Mouse (Mus musculus) MEL (cell line): ENCODE measurements around the gene Tubgcp4. TPM values are rescaled to one million over a fixed set of nuclear protein-coding genes. Genes with fewer than 3 reads are reported as not detected.

Experiments used
- DNase-seq: peaks from one replicate; pipeline ENCODE4 v3.0.0; 2011; ENCODE audit warnings: low read depth, low spot score
- H3K27ac ChIP-seq: 2 replicates; pipeline ENCODE4 v1.5.1; 2012; ENCODE audit warnings: low read depth, mild to moderate bottlenecking, control low read depth, low read length, moderate library complexity; ENCODE audit not compliant: control insufficient read depth
- H3K27me3 ChIP-seq, 2 experiments: fragments of 150-350 bp in 1 of 2; sonication (generic) in 1 of 2; 2 replicates each; pipeline ENCODE4 v1.6.1; 2012; ENCODE audit warnings: low read length in 2 of 2, mild to moderate bottlenecking in 2 of 2, improper control_type of control experiment in 1 of 2, moderate library complexity in 1 of 2; ENCODE audit not compliant: insufficient read depth in 2 of 2, control insufficient read depth in 1 of 2
- H3K36me3 ChIP-seq, 2 experiments: 2 replicates each; pipeline ENCODE4 v1.6.1; 2012 to 2014; ENCODE audit warnings: low read length in 2 of 2, improper control_type of control experiment in 1 of 2, inconsistent platforms in 1 of 2, mild to moderate bottlenecking in 1 of 2; ENCODE audit not compliant: insufficient read depth in 2 of 2, control insufficient read depth in 1 of 2
- H3K4me1 ChIP-seq, 2 experiments: fragments of 150-350 bp in 1 of 2; sonication (generic) in 1 of 2; 2 replicates each; pipeline ENCODE4 v1.6.1; 2012; ENCODE audit warnings: low read length in 2 of 2, improper control_type of control experiment in 1 of 2, mild to moderate bottlenecking in 1 of 2; ENCODE audit not compliant: insufficient read depth in 2 of 2, control insufficient read depth in 1 of 2
- H3K4me3 ChIP-seq, 2 experiments: fragments of 150-350 bp in 1 of 2; sonication (generic) in 1 of 2; 2 replicates each; pipeline ENCODE4 v1.5.1; 2012; ENCODE audit warnings: low read depth in 2 of 2, low read length in 2 of 2, mild to moderate bottlenecking in 2 of 2, moderate library complexity in 2 of 2, control low read depth in 1 of 2, improper control_type of control experiment in 1 of 2; ENCODE audit not compliant: control insufficient read depth in 1 of 2, insufficient read depth in 1 of 2
- H3K79me2 ChIP-seq: 2 replicates; pipeline ENCODE4 v1.6.1; 2012; ENCODE audit warnings: mild to moderate bottlenecking, low read length, moderate library complexity; ENCODE audit not compliant: control insufficient read depth, poor library complexity, insufficient read depth
- H3K9ac ChIP-seq: 2 replicates; pipeline ENCODE4 v1.6.1; 2012; ENCODE audit warnings: low read depth, mild to moderate bottlenecking, control low read depth, low read length, moderate library complexity; ENCODE audit not compliant: control insufficient read depth, poor library complexity, severe bottlenecking
- H3K9me3 ChIP-seq: fragments of 150-350 bp; sonication (generic); replicated peaks from 2 replicates; pipeline ENCODE4 v1.6.1; 2012; ENCODE audit warnings: mild to moderate bottlenecking, low read length, improper control_type of control experiment, moderate library complexity; ENCODE audit not compliant: insufficient read depth
- BHLHE40 ChIP-seq: IDR thresholded peaks from 2 replicates; pipeline ENCODE4 v1.6.1; 2012; ENCODE audit warnings: low read depth, mild to moderate bottlenecking, inconsistent platforms, low read length, improper control_type of control experiment, borderline replicate concordance
- CHD1 ChIP-seq: IDR thresholded peaks from 2 replicates; pipeline ENCODE4 v1.6.1; 2012; ENCODE audit warnings: low read depth, mild to moderate bottlenecking, inconsistent platforms, low read length, improper control_type of control experiment
- CTCF ChIP-seq, 3 experiments: IDR thresholded peaks in 2 of 3; conservative IDR thresholded peaks in 1 of 3; 2 replicates each; pipeline ENCODE4 v1.5.1; 2011 to 2012; ENCODE audit warnings: low read length in 3 of 3, low read depth in 2 of 3, mild to moderate bottlenecking in 2 of 3, improper control_type of control experiment in 1 of 3, inconsistent platforms in 1 of 3, mixed read lengths in 1 of 3, moderate library complexity in 1 of 3; ENCODE audit not compliant: control insufficient read depth in 1 of 3, insufficient read depth in 1 of 3, poor library complexity in 1 of 3, severe bottlenecking in 1 of 3
- ETS1 ChIP-seq: IDR thresholded peaks from 2 replicates; pipeline ENCODE4 v1.6.1; 2012; ENCODE audit warnings: low read depth, mild to moderate bottlenecking, inconsistent platforms, low read length, improper control_type of control experiment, moderate library complexity
- GABPA ChIP-seq: IDR thresholded peaks from 2 replicates; pipeline ENCODE4 v1.6.1; 2012; ENCODE audit warnings: low read depth, mild to moderate bottlenecking, inconsistent platforms, low read length, improper control_type of control experiment, moderate library complexity
- GATA1 ChIP-seq: IDR thresholded peaks from 2 replicates; pipeline ENCODE4 v1.6.1; 2011; ENCODE audit warnings: low read depth, low read length, improper control_type of control experiment
- JUND ChIP-seq: IDR thresholded peaks from 2 replicates; pipeline ENCODE4 v1.6.1; 2011; ENCODE audit warnings: low read depth, mild to moderate bottlenecking, improper control_type of control experiment, low read length
- MAFK ChIP-seq: IDR thresholded peaks from 2 replicates; pipeline ENCODE4 v1.6.1; 2011; ENCODE audit warnings: low read depth, mild to moderate bottlenecking, low read length, improper control_type of control experiment, borderline replicate concordance
- MAZ ChIP-seq: IDR thresholded peaks from 2 replicates; pipeline ENCODE4 v1.6.1; 2012; ENCODE audit warnings: low read depth, mild to moderate bottlenecking, inconsistent platforms, low read length, improper control_type of control experiment
- MXI1 ChIP-seq: IDR thresholded peaks from 2 replicates; pipeline ENCODE4 v1.6.1; 2011; ENCODE audit warnings: mild to moderate bottlenecking, low read depth, low read length, improper control_type of control experiment
- MYB ChIP-seq: IDR thresholded peaks from 2 replicates; pipeline ENCODE4 v1.6.1; 2011; ENCODE audit warnings: mild to moderate bottlenecking, low read depth, low read length, improper control_type of control experiment
- NRF1 ChIP-seq: IDR thresholded peaks from 2 replicates; pipeline ENCODE4 v1.6.1; 2014; ENCODE audit warnings: low read depth, mild to moderate bottlenecking, inconsistent platforms, low read length, improper control_type of control experiment, moderate library complexity; ENCODE audit not compliant: poor library complexity, insufficient read depth, severe bottlenecking
- RAD21 ChIP-seq: IDR thresholded peaks from 2 replicates; pipeline ENCODE4 v1.6.1; 2011; ENCODE audit warnings: mild to moderate bottlenecking, low read depth, low read length, improper control_type of control experiment
- SIN3A ChIP-seq: IDR thresholded peaks from 2 replicates; pipeline ENCODE4 v1.6.1; 2012; ENCODE audit warnings: low read length, improper control_type of control experiment, inconsistent platforms
- SMC3 ChIP-seq: IDR thresholded peaks from 2 replicates; pipeline ENCODE4 v1.6.1; 2011; ENCODE audit warnings: low read depth, low read length, improper control_type of control experiment
- TBP ChIP-seq: IDR thresholded peaks from 2 replicates; pipeline ENCODE4 v1.8.0; 2011; ENCODE audit warnings: low read depth, low read length, improper control_type of control experiment
- UBTF ChIP-seq: IDR thresholded peaks from 2 replicates; pipeline ENCODE4 v1.6.1; 2012; ENCODE audit warnings: low read depth, mild to moderate bottlenecking, inconsistent platforms, low read length, improper control_type of control experiment, moderate library complexity, borderline replicate concordance; ENCODE audit not compliant: insufficient read depth
- USF1 ChIP-seq: IDR thresholded peaks from 2 replicates; pipeline ENCODE4 v1.6.1; 2014; ENCODE audit warnings: low read depth, mild to moderate bottlenecking, inconsistent platforms, low read length, improper control_type of control experiment, moderate library complexity
- USF2 ChIP-seq, 2 experiments: IDR thresholded peaks; 2 replicates each; pipeline ENCODE4 v1.6.1; 2011 to 2012; ENCODE audit warnings: improper control_type of control experiment in 2 of 2, low read length in 2 of 2, borderline replicate concordance in 1 of 2, inconsistent platforms in 1 of 2, low read depth in 1 of 2, mild to moderate bottlenecking in 1 of 2; ENCODE audit not compliant: insufficient read depth in 1 of 2
- ZC3H11A ChIP-seq: IDR thresholded peaks from 2 replicates; pipeline ENCODE4 v1.6.1; 2012; ENCODE audit warnings: low read depth, mild to moderate bottlenecking, inconsistent platforms, low read length, improper control_type of control experiment
- ZNF384 ChIP-seq: IDR thresholded peaks from 2 replicates; pipeline ENCODE4 v1.6.1; 2012; ENCODE audit warnings: low read depth, mild to moderate bottlenecking, inconsistent platforms, low read length, improper control_type of control experiment
- polyA plus RNA-seq, 2 experiments: library from polyadenylated mRNA; stranded (reverse) in 1 of 2; unstranded in 1 of 2; fragments of >175 nt in 1 of 2; fragments of >200 nt in 1 of 2; gene quantifications; 2 replicates each; pipeline versions ENCODE4 v1.2.1 to v1.2.4; 2012; ENCODE audit warnings: low replicate concordance in 2 of 2, low read depth in 1 of 2; ENCODE audit not compliant: insufficient read length in 2 of 2, insufficient read depth in 1 of 2, missing spikeins in 1 of 2
- total RNA-seq: library from RNA; depleted of rRNA; stranded (reverse); fragments of 300-350 nt; gene quantifications from 2 replicates; pipeline ENCODE4 v1.2.3, GENCODE M21; 2012

Gene Tubgcp4
- total and polyA plus RNA-seq, 3 experiments: 31.3 to 38.9 TPM; not detected in 1

GRCm38 (mm10) chr2:121141216-121142035 is 29.0 kb upstream of the Tubgcp4 start:
- TF ChIP-seq ZNF384: peak; percentile 90
- TF ChIP-seq SIN3A: peak; percentile 74
- TF ChIP-seq CHD1: 0 out of 2 replicates have a peak, but pooled peaks have one; percentile 52
- TF ChIP-seq MXI1: peak; percentile 41; the same call in 1 of the 2 replicates
- no peak for TF ChIP-seq RAD21
- Histone ChIP-seq H3K27me3 (no peaks in the 10 kb centered on the region), H3K9ac (peak overlapping the region; percentile 83), H3K4me3 (peak overlapping the region; percentile 54 to 81), H3K36me3 (peaks cover 0 to 26% of the 10 kb centered on the region in 2 experiments; a peak in 2 of 4 replicates), H3K27ac (peak overlapping the region; percentile 75), H3K4me1 (peaks cover 5 to 14% of the 10 kb centered on the region in 2 experiments; a peak in 3 of 4 replicates), H3K79me2 (peaks cover 31% of the 10 kb centered on the region), H3K9me3 (no peaks in the 10 kb centered on the region)
- peak; percentile 57 for DNase-seq

GRCm38 (mm10) chr2:121142415-121142814 is 28.0 kb upstream of the Tubgcp4 start:
- Histone ChIP-seq H3K9me3 (no peaks in the 10 kb centered on the region), H3K9ac (peak overlapping the region; percentile 83), H3K79me2 (peaks cover 29% of the 10 kb centered on the region), H3K4me1 (peaks cover 5 to 11% of the 10 kb centered on the region in 2 experiments; a peak in 3 of 4 replicates), H3K27ac (peak overlapping the region; percentile 33), H3K36me3 (peaks cover 0 to 21% of the 10 kb centered on the region in 2 experiments; a peak in 2 of 4 replicates), H3K27me3 (no peaks in the 10 kb centered on the region), H3K4me3 (peak overlapping the region; percentile 14 to 54; a peak in 2 of 4 replicates)
- peak; percentile 28 for DNase-seq
- TF ChIP-seq BHLHE40 (peak; percentile 43; the same call in 1 of the 2 replicates), USF1 (peak; percentile 91), USF2 (IDR thresholded peaks at IDR 0.05; ENCODE audit: borderline replicate concordance in 1 of 2, insufficient read depth in 1 of 2, low read depth in 1 of 2, low read length in 2 of 2) (peak in 1 of 2 experiments; percentile 69; a peak in 2 of 4 replicates), ZNF384 (no peak)

- Histone ChIP-seq H3K4me1 (no peaks in the 10 kb centered on the region), H3K9ac (no peak overlapping the region), H3K36me3 (peaks cover 0 to 8% of the 10 kb centered on the region in 2 experiments; a peak in 2 of 4 replicates), H3K27ac (no peak overlapping the region), H3K4me3 (no peak overlapping the region), H3K79me2 (no peaks in the 10 kb centered on the region), H3K27me3 (no peaks in the 10 kb centered on the region), H3K9me3 (no peaks in the 10 kb centered on the region)
- no peak for DNase-seq
- TF ChIP-seq GABPA (no peak), CTCF (IDR thresholded peaks at IDR 0.05 in 2 of 3, conservative IDR thresholded peaks at IDR 0.05 in 1 of 3; ENCODE audit: control insufficient read depth in 1 of 3, insufficient read depth in 1 of 3, low read depth in 2 of 3, low read length in 3 of 3, poor library complexity in 1 of 3, severe bottlenecking in 1 of 3) (no peak), NRF1 (no peak), MAFK (no peak), ZNF384 (no peak), JUND (no peak), BHLHE40 (no peak), UBTF (no peak), MAZ (no peak), RAD21 (no peak), ETS1 (no peak), TBP (no peak), GATA1 (no peak), SMC3 (no peak), CHD1 (no peak), MYB (no peak), USF1 (no peak), USF2 (IDR thresholded peaks at IDR 0.05; ENCODE audit: borderline replicate concordance in 1 of 2, insufficient read depth in 1 of 2, low read depth in 1 of 2, low read length in 2 of 2) (no peak), ZC3H11A (no peak)
Measured at GRCm38 (mm10) chr2:121149679-121150078, 20.8 kb upstream of the Tubgcp4 start.
